ENCODE assay signal across 8 mouse cellular contexts in the genomic region with DNA sequence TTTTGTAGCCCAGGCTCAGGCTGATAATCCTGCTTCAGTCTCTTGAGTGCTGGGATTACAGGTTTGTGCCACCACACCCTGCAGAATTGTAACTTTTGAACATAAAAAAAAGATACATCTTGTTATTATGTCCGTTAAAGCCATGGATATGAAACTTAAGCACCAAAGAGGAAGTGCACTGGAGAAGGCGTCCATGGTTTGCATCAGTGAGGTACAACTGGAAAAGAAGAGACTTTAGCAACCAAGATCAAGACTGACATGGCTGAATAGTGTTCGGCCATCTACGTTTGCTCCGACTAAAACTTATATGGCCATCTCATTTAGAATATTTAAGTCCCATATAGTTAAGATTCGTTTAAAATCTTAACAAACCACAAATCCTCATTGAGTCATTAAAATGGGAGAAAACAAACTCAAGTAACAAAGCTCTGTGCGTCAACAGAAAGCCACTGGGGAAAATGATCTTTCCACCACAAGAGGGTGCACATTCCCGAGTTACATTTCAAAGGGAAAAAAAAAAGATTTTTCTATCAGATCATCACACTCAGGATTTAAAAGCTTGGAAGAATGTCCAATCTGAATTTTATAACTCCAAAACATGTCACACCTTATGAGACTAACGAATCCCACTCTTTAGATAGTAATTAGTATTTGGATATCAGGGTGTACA. TPM values are rescaled to one million over a fixed set of nuclear protein-coding genes. Genes with fewer than 3 reads are reported as not detected.
DNase-seq lines count a peak whose midpoint lies in the region; ATAC-seq and TF ChIP-seq lines count a peak whose summit lies in the region.

No protein-coding gene starts in this region.

- DNase-seq in gastrocnemius, postnatal 10 days = peak; percentile 20
- DNase-seq in gastrocnemius, adult 8-10 months (ENCODE audit: low spot score in 2 of 2) = no peak
- DNase-seq in urinary bladder, postnatal 14 days (ENCODE audit: low spot score) = peak; percentile 59
- DNase-seq in urinary bladder, postnatal 4 days (ENCODE audit: low spot score in 2 of 2) = no peak
- DNase-seq in embryo, embryonic 11 days = peak; percentile 62
- DNase-seq in layer of hippocampus, adult 2 months (ENCODE audit: low spot score in 2 of 2) = peak; percentile 50 to 55
- no peak for DNase-seq in urinary bladder, postnatal 10 days (ENCODE audit: low spot score)

- H3K4me3 ChIP-seq in layer of hippocampus, adult 2 months = 0 out of 2 replicates have a peak overlapping the region, but pooled peaks have one; percentile 3

- H3K27ac ChIP-seq in layer of hippocampus, adult 2 months = peak overlapping the region; percentile 97

- ATAC-seq in megakaryocyte, adult 5-6 weeks (ENCODE audit: poor library complexity, severe bottlenecking) = peak; percentile 28

- peak; percentile 87 for TF ChIP-seq CTCF in layer of hippocampus, adult 2 months (conservative IDR thresholded peaks at IDR 0.05)

RNA-seq across cellular contexts. Expression of a gene that starts 43.2 kb away (rescaled TPM):
- under 1 TPM; 0.40 to 0.43 TPM for total RNA-seq in gastrocnemius, postnatal 10 days (2021)
- under 1 TPM in 2 of 4 experiments, not detected in 2; 0.12 to 0.34 TPM for total RNA-seq in gastrocnemius, adult 8-10 months (2022)
- total RNA-seq in layer of hippocampus, adult 2 months (2021) = 1 to 10 TPM; 1.0 to 1.1 TPM
- total RNA-seq in megakaryocyte, adult 5-6 weeks (2015) = 0.20 TPM in 1 of 2 replicates, not detected in the other
- total RNA-seq in megakaryocyte, adult 5-6 weeks (2017) = not detected in 2 replicates

RNA-seq across cellular contexts. Expression of a gene that starts 52.4 kb away (rescaled TPM):
- total RNA-seq in gastrocnemius, postnatal 10 days (2021) = 10 to 100 TPM; 18.8 to 21.7 TPM
- 10 to 100 TPM in 2 of 4 experiments, 1 to 10 TPM in 2; 8.7 to 10.4 (median 9.7) TPM for total RNA-seq in gastrocnemius, adult 8-10 months (2022)
- 10 to 100 TPM; 11.4 to 12.4 TPM for total RNA-seq in layer of hippocampus, adult 2 months (2021)
- 1.2 and 4.5 TPM in 2 replicates for total RNA-seq in megakaryocyte, adult 5-6 weeks (2015)
- 3.0 and 3.7 TPM in 2 replicates for total RNA-seq in megakaryocyte, adult 5-6 weeks (2017)

Comparison
In these comparisons a context has a peak if more than half of its experiments do, and no peak if none do; other contexts are left out.
1. DNase-seq: peak in gastrocnemius, postnatal 10 days (single experiment), urinary bladder, postnatal 14 days (single experiment), embryo, embryonic 11 days (single experiment) and layer of hippocampus, adult 2 months (2 of 2); none in gastrocnemius, adult 8-10 months (0 of 2), urinary bladder, postnatal 4 days (0 of 2) and urinary bladder, postnatal 10 days (single experiment).